Mouse (Mus musculus) erythroblast, embryonic 14.5 days (primary cell): ENCODE data around the gene Hist1h2bh. TPM values are rescaled to one million over a fixed set of nuclear protein-coding genes. Genes with fewer than 3 reads are reported as not detected.
"Not testable (repeated sequence)": the region's sequence is repeated elsewhere in the genome, so short reads cannot be mapped to it uniquely, and the experiment has no call there.

ENCODE experiments used
- H3K27me3 ChIP-seq: 2 replicates; pipeline ENCODE4 v1.6.1; 2012; ENCODE audit warnings: inconsistent platforms; ENCODE audit not compliant: control insufficient read depth
- H3K36me3 ChIP-seq: 2 replicates; pipeline ENCODE4 v1.6.1; 2012; ENCODE audit warnings: mild to moderate bottlenecking, inconsistent platforms; ENCODE audit not compliant: control insufficient read depth
- H3K4me1 ChIP-seq: 2 replicates; pipeline ENCODE4 v1.6.1; 2012; ENCODE audit warnings: inconsistent platforms; ENCODE audit not compliant: control insufficient read depth
- H3K4me3 ChIP-seq: replicated peaks from 2 replicates; pipeline ENCODE3; 2012; ENCODE audit warnings: moderate library complexity, mild to moderate bottlenecking, inconsistent platforms
- H3K9me3 ChIP-seq: 2 replicates; pipeline ENCODE4 v1.6.1; 2012; ENCODE audit warnings: low read length, inconsistent platforms, mixed read lengths; ENCODE audit not compliant: control insufficient read depth
- GATA1 ChIP-seq: IDR thresholded peaks from 2 replicates; pipeline ENCODE4 v1.6.1; 2012; ENCODE audit warnings: low read length, inconsistent platforms, mixed read lengths
- TAL1 ChIP-seq: IDR thresholded peaks from 3 replicates; pipeline ENCODE4 v1.6.1; 2012; ENCODE audit warnings: low read length, inconsistent platforms, mixed read lengths
- polyA plus RNA-seq: library from polyadenylated mRNA; stranded (reverse); fragments of >175 nt; gene quantifications from 2 replicates; pipeline ENCODE4 v1.2.3, GENCODE M21; 2012

Gene Hist1h2bh
- polyA plus RNA-seq, 1 experiment: 3.0 TPM

DNA sequence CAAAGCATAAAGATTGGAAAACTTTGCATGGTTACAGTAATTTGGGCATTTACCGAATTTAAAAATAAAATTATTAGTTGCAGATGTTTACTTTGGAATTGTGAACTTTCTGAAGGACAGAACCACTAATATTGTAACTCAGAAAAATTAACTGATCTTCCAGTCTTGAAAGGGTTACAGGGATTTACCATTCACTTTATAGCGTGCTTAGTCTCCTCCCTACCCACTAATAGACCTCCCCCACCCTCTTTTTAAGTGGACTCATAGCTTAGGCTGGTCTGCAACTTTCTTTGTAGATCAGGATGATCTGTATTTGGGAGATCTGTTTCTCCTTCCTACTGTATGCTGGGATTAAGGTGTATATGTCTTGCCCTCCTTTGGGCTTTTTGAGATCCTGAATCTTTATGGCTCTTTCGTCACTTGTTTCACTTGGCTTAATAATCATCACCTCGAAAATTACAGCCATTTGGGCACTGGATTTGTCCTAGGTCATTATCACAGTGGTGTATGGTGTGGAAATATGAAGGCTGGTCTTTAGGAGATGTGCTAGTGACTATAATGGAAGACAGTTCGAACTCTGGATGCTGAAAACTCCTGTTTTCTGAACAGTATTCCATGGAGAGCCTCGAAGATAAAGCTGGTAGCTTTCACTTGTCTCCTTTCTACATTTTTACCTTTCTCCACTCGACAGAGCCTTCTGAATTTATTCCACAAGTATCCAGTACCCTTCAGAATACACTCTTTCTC lies 6.9 kb downstream of the Hist1h2bh start:
- Histone ChIP-seq H3K9me3 (no peaks in the 10 kb centered on the region), H3K4me1 (peaks cover 56% of the 10 kb centered on the region), H3K36me3 (peaks cover 32% of the 10 kb centered on the region), H3K4me3 (peak overlapping the region; percentile 75), H3K27me3 (no peaks in the 10 kb centered on the region)
- TF ChIP-seq GATA1: no peak
- TF ChIP-seq TAL1: no peak

GRCm38 (mm10) chr13:23535137-23536075 lies 7.8 kb downstream of the Hist1h2bh start, which contains the start of gene Hist1h3g:
Gene Hist1h3g (plus strand): TSS chr13:23535422.
- H3K9me3 ChIP-seq, H3K27me3 ChIP-seq: not testable (repeated sequence)
- H3K36me3 ChIP-seq: peaks cover 27% of the 10 kb centered on the region
- H3K4me3 ChIP-seq: peak within 1 kb of the TSS; percentile 82
- peaks cover 49% of the 10 kb centered on the region for H3K4me1 ChIP-seq

DNA sequence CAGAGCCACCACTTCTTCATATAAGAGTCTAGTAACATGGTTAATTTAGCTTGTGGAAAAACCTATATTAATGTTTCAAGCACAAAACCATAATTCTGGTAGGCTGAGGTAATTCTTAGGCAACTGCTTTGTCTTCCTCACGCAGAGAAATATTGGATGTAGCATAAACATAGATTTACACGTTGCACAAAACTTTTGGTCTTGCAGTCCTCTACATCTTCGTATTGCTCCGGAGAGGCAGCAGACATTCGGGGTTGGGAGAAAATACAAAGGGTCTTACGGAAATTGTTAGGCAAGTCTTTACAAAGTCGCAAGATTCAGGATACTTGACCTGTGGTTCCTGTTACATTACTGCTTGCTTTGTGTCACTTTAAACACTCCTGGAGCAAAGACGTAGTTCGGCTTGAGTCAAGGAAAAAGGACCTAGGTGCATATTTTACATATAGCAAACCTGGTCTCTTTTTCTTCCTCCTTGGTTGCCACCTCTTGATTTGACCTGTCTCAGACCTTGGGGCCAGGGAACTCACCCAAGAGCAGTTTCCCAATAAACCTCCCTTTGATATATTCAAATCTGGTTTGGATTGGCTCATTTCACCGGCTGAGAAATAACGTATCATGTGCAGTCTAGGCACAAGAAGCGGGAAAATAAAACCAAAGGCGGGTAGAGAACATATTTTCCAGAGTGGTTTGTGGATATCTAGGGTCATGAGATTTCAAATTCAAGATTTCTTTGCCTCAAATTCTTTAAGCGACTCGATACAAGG lies 8.6 kb downstream of the Hist1h2bh start:
- peak overlapping the region; percentile 82 for H3K4me3 ChIP-seq
- H3K4me1 ChIP-seq: peaks cover 51% of the 10 kb centered on the region
- peaks cover 23% of the 10 kb centered on the region for H3K36me3 ChIP-seq
- H3K27me3 ChIP-seq: no peaks in the 10 kb centered on the region
- H3K9me3 ChIP-seq: no peaks in the 10 kb centered on the region
- no peak for TF ChIP-seq GATA1
- TF ChIP-seq TAL1: no peak

GRCm38 (mm10) chr13:23533560-23534367 lies 9.4 kb downstream of the Hist1h2bh start, which contains the start of gene Hist1h2af:
Gene Hist1h2af (plus strand): TSS chr13:23533906.
- not testable (repeated sequence) for H3K27me3 ChIP-seq, H3K9me3 ChIP-seq
- H3K4me3 ChIP-seq: peak within 1 kb of the TSS; percentile 82
- H3K36me3 ChIP-seq: peaks cover 18% of the 10 kb centered on the region
- peaks cover 53% of the 10 kb centered on the region for H3K4me1 ChIP-seq

- H3K4me1 ChIP-seq: peaks cover 43% of the 10 kb centered on the region
- peaks cover 7% of the 10 kb centered on the region for H3K36me3 ChIP-seq
- TF ChIP-seq GATA1 (no peak), TAL1 (no peak)
- H3K4me3 ChIP-seq: peak overlapping the region; percentile 80
- H3K9me3 ChIP-seq: no peaks in the 10 kb centered on the region
- H3K27me3 ChIP-seq: no peaks in the 10 kb centered on the region
These were observed 10.7 kb downstream of the Hist1h2bh start for GRCm38 (mm10) chr13:23532262-23533075.

DNA sequence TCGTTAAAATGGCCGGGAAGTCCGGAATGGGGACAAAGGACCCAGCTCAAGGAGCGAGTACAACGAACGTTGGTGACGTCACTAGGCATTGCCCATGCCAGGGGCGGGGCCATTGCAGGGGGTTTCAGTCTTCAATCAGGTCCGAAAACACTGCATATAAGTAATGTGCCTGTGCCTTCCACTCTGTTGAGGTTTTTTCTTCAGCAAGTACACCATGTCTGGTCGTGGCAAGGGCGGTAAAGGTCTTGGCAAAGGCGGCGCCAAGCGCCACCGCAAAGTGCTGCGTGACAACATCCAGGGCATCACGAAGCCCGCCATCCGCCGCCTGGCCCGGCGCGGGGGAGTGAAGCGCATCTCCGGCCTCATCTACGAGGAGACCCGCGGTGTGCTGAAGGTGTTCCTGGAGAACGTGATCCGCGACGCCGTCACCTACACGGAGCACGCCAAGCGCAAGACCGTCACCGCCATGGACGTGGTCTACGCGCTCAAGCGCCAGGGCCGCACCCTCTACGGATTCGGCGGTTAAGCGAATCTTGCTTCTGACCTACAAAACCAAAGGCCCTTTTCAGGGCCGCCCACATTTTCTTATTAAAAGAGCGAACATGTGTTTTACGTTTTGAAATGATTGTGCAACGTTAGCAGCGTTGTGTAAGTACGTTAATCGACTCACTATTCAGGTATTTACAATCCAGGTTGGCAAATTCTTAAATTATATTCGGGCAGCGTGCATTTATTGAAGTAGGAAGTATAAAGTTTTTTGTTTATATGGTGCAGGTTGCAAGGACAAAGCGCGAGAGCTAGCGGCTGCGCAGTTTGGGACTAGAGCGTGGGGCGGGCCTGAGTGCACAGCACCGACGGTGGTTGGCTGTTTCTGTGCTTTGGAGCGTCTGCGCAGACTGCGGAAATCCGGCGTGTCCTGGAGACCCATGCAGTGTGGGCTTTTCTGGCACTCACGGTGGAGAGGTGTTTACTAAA lies 12.0 kb downstream of the Hist1h2bh start, which contains the start of gene Hist1h4h:
Gene Hist1h4h, plus strand, starts transcription at position 150 of the 975 bp plus-strand sequence.
- H3K4me3 ChIP-seq: peak within 1 kb of the TSS; percentile 80
- no peaks in the 10 kb centered on the region for H3K36me3 ChIP-seq
- H3K4me1 ChIP-seq: peaks cover 43% of the 10 kb centered on the region
- no peaks in the 10 kb centered on the region for H3K27me3 ChIP-seq
- H3K9me3 ChIP-seq: no peaks in the 10 kb centered on the region
- TF ChIP-seq GATA1: no peak
